Mouse (Mus musculus) embryonic facial prominence, embryonic 13.5 days (tissue): ENCODE measurements at regions not wholly inside any gene's neighbourhood (a gene's known extent, or its start where the extent isn't known, plus 50 kb on each side); places are given as distances from the start of the nearest gene placed in this dataset.

Source experiments
- ATAC-seq: fragments of 200-750 bp; cut with Nextera tagmentation; 2 replicates; pipeline ENCODE4 v1.8.0; 2017; ENCODE audit warnings: low read depth; ENCODE audit not compliant: insufficient number of reproducible peaks, insufficient read depth, low FRiP score, low TSS enrichment
- H3K27ac ChIP-seq: fragments of 300-500 bp; sonication (generic); 2 replicates; pipeline ENCODE4 v1.5.1; 2015; ENCODE audit warnings: moderate library complexity, mild to moderate bottlenecking, inconsistent platforms
- H3K27me3 ChIP-seq: fragments of 300-500 bp; sonication (generic); 2 replicates; pipeline ENCODE4 v1.6.1; 2015; ENCODE audit warnings: mild to moderate bottlenecking, inconsistent platforms
- H3K36me3 ChIP-seq: fragments of 300-500 bp; sonication (generic); 2 replicates; pipeline ENCODE4 v1.6.1; 2015; ENCODE audit warnings: mild to moderate bottlenecking, inconsistent platforms
- H3K4me1 ChIP-seq: fragments of 300-500 bp; sonication (generic); 2 replicates; pipeline ENCODE4 v1.6.1; 2015; ENCODE audit warnings: inconsistent platforms
- H3K4me2 ChIP-seq: fragments of 300-500 bp; sonication (generic); 2 replicates; pipeline ENCODE4 v1.6.1; 2015; ENCODE audit warnings: moderate library complexity, mild to moderate bottlenecking, inconsistent platforms
- H3K4me3 ChIP-seq: fragments of 300-500 bp; sonication (generic); 2 replicates; pipeline ENCODE4 v1.5.1; 2015; ENCODE audit warnings: mild to moderate bottlenecking, inconsistent platforms
- H3K9ac ChIP-seq: fragments of 300-500 bp; sonication (generic); 2 replicates; pipeline ENCODE4 v1.6.1; 2015; ENCODE audit warnings: mild to moderate bottlenecking, inconsistent platforms
- H3K9me3 ChIP-seq: fragments of 300-500 bp; sonication (generic); 2 replicates; pipeline ENCODE4 v1.6.1; 2016; ENCODE audit warnings: inconsistent platforms
- WGBS: fragments of 180-500 bp; shearing (Covaris S2); methylation state at CpG from one replicate; pipeline ENCODE4 v1.1.7; 2015; ENCODE audit warnings: mixed read lengths; 5-methylcytosine and 5-hydroxymethylcytosine counted together

DNA sequence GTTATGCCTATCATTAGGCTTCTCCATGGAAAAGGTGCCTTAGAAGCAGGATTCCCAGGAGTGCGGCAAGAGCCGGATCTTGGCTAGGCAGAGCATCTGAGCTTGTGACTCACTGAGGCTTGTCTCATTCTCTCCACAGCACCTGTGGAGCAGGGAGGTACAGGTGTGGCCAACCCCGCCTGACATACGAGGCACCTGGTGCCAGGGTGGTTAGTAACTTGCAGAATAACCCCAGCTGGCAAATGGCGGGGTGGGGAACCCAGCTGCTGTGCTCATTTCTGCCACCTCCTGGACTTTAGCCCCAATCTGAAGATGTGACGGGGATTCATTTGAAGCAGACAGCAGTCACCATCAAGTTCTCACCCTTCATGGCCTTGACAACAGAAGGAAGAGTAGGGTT, 96.2 kb downstream of the Pdgfra start:
- 89% methylated on average over 6 of the region's 6 CpGs for WGBS

DNA sequence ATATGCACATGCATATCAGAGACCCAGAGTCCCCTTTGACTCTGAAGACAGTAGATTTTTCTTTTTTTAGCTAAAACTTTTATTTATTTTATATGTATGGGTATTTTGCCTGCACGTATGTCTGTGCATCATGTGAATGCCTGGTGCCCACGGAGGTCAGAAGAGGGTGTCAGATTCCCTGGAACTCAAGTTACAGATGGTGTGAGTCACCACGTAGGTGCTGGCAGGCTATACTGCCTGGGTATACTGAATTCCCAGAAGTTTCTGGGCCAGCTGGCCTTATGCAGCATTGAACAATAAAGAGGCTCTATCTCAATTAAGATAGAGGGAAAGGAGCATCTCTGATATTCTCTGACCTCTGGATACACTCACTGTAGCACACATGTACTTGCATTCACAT, 97.6 kb downstream of the Pdgfra start:
- WGBS, result 44% methylated on average over 3 of the region's 3 CpGs
- Histone ChIP-seq H3K27ac (no peak overlapping the region), H3K4me1 (peaks cover 7% of the 10 kb centered on the region; the same call in 1 of the 2 replicates), H3K4me2 (no peak overlapping the region), H3K9me3 (no peaks in the 10 kb centered on the region), H3K27me3 (no peaks in the 10 kb centered on the region), H3K9ac (no peak overlapping the region), H3K36me3 (no peaks in the 10 kb centered on the region), H3K4me3 (no peak overlapping the region)
- ATAC-seq, result no peak

More for the DNA sequence above, 96.2 kb downstream of the Pdgfra start:
- Histone ChIP-seq H3K9ac (no peak overlapping the region), H3K4me2 (no peak overlapping the region), H3K9me3 (no peaks in the 10 kb centered on the region), H3K36me3 (no peaks in the 10 kb centered on the region), H3K27ac (no peak overlapping the region), H3K4me3 (no peak overlapping the region), H3K27me3 (no peaks in the 10 kb centered on the region), H3K4me1 (peaks cover 7% of the 10 kb centered on the region; the same call in 1 of the 2 replicates)
- no peak for ATAC-seq

DNA sequence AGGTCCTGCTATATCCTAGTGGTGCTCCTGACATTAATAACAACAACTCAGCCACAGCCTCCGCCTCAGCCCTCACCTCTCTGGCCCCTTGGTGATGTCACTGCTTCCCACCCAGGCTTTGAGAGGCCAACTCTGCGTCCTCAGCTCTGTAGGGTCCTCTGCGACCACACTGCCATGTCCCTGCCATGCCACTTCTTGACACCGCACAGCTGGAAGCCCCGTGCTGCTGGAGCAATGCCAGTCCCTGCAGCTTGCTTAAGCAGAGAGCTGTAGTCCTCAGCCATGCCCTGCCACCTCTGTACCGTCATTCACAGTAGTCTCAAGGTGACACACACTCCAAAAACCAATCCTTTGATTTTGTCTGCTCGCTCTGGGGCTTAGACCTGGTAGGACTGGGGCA, 101.3 kb downstream of the Pdgfra start:
- Histone ChIP-seq H3K4me3 (no peak overlapping the region), H3K9me3 (no peaks in the 10 kb centered on the region), H3K36me3 (no peaks in the 10 kb centered on the region), H3K27ac (no peak overlapping the region), H3K27me3 (no peaks in the 10 kb centered on the region), H3K4me1 (no peaks in the 10 kb centered on the region), H3K4me2 (no peak overlapping the region), H3K9ac (no peak overlapping the region)
- WGBS, result 84% methylated on average over 7 of the region's 7 CpGs
- ATAC-seq, result no peak

DNA sequence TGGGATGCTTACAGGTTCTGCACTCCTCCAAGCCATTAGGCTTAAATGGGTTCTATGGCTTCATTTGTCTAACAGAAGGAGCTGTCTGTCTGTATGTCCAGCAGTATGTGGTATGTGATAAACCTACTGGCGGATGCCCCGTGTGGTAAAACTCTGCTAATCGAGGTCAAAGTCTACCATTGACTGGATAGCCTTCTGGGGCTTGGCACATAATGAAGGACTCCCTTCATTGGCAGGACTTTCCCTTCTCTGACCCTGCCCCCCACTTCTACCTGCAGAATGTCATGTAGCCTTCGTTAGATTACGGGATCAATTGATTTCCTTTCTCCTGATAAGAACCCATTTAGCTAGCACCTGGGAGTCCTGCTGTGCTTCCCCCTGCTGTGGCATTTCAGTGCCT, 101.7 kb downstream of the Pdgfra start:
- WGBS, result 81% methylated on average over 5 of the region's 5 CpGs
- Histone ChIP-seq H3K36me3 (no peaks in the 10 kb centered on the region), H3K9me3 (no peaks in the 10 kb centered on the region), H3K4me3 (no peak overlapping the region), H3K9ac (no peak overlapping the region), H3K4me1 (no peaks in the 10 kb centered on the region), H3K27ac (no peak overlapping the region), H3K27me3 (no peaks in the 10 kb centered on the region), H3K4me2 (no peak overlapping the region)
- ATAC-seq, result no peak

DNA sequence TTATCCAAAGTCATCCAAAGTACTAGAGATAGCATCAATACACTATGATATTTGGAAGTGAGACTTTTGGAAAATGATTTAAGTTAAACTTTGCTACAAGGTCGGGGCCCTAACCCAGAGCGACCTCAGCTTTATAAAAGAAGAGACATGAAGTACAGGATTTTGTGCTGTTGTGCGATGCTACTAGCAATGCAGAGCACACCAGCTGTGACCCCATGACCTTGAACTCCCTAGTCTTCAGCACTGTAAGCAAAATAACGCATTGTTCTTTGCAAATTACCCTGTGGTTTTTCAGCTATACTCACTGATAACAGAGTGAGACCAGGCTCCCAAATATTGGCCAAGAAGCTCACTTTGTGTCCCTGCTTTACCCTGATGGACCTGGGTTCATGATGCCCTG, 104.1 kb downstream of the Pdgfra start:
- Histone ChIP-seq H3K4me2 (no peak overlapping the region), H3K36me3 (no peaks in the 10 kb centered on the region), H3K27ac (no peak overlapping the region), H3K9ac (no peak overlapping the region), H3K4me3 (no peak overlapping the region), H3K9me3 (no peaks in the 10 kb centered on the region), H3K4me1 (no peaks in the 10 kb centered on the region), H3K27me3 (no peaks in the 10 kb centered on the region)
- ATAC-seq, result no peak
- 65% methylated on average over 4 of the region's 4 CpGs for WGBS

DNA sequence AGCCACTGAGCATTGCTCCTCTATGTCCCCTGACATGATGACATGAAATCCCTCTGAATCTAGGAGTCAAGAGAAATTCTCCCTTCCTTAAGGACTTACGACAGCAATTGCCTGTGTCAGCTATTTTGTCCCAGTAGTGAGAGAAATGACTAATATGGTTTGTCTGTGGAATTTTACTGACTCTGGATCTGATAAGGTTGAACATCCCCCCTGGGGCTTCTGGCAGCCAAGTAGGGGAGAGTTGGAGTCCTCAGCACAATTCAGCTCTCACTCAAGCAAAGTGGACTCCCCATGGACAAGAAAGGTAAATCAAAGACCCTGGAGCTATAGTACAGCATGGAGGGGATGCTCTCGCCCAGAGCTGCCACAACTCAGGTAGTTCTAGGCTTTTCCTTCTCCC, 105.0 kb downstream of the Pdgfra start:
- ATAC-seq, result no peak
- Histone ChIP-seq H3K9ac (no peak overlapping the region), H3K9me3 (no peaks in the 10 kb centered on the region), H3K4me3 (no peak overlapping the region), H3K4me2 (no peak overlapping the region), H3K27me3 (no peaks in the 10 kb centered on the region), H3K4me1 (no peaks in the 10 kb centered on the region), H3K27ac (no peak overlapping the region), H3K36me3 (no peaks in the 10 kb centered on the region)
- 50% methylated on average over 2 of the region's 2 CpGs for WGBS

DNA sequence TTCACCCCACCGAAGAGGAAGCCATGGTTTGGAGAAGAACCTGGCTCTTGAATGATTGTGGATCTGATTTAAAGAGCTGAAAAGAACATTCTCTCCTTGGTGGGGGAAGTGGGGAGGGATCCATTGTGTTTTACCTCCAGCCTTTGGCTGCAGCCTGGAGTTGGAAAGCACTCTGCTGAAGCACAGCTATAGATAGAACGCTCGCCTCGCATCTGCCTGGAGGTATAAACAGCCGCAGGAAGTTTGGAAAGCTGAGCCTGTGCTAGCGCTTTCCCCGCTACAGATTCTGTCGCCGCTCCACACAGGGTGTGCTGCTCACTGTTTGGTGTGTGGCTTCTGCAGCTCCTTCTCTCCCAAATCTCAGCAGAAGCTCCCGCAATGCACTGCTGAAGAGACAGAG, 108.2 kb downstream of the Pdgfra start:
- H3K9me3 ChIP-seq, result no peaks in the 10 kb centered on the region
- H3K4me1 ChIP-seq, result no peaks in the 10 kb centered on the region
- H3K9ac ChIP-seq, result no peak overlapping the region
- ATAC-seq, result no peak
- WGBS, result 68% methylated on average over 10 of the region's 10 CpGs
- H3K27ac ChIP-seq, result no peak overlapping the region
- no peak overlapping the region for H3K4me2 ChIP-seq
- H3K36me3 ChIP-seq, result no peaks in the 10 kb centered on the region
- H3K4me3 ChIP-seq, result no peak overlapping the region
- H3K27me3 ChIP-seq, result no peaks in the 10 kb centered on the region

DNA sequence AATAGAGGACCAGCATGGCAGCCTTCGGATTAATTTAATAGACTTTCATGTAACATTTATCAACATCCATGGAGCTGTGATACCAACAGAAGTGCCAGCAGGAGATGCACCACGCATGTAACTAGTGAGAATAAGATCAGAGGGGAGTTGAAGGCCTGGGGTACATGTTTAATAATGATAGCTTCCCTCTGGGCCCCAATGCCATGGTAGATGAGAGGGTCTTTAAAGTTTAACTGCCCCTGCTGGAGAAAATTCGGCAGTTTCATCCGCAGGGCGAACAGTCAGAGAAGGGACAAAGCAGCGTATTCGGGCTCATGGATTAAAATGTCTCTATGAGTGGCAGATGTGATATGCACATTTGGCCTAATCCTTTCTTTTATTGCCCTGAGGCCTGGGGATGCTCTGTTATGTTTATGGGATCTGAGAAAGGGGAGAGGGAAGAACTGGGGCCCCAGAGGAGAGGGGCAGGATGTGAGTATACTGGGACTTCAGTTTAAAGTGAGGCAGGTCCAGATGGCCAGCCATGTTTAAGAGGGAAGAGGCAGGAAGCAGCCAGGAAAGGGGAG, 114.1 kb downstream of the Pdgfra start:
- no peaks in the 10 kb centered on the region for H3K9me3 ChIP-seq
- no peaks in the 10 kb centered on the region for H3K4me1 ChIP-seq
- H3K9ac ChIP-seq, result no peak overlapping the region
- 70% methylated on average over 7 of the region's 7 CpGs for WGBS
- H3K4me3 ChIP-seq, result no peak overlapping the region
- no peaks in the 10 kb centered on the region for H3K36me3 ChIP-seq
- no peak overlapping the region for H3K4me2 ChIP-seq
- H3K27ac ChIP-seq, result no peak overlapping the region
- H3K27me3 ChIP-seq, result no peaks in the 10 kb centered on the region
- no peak for ATAC-seq

DNA sequence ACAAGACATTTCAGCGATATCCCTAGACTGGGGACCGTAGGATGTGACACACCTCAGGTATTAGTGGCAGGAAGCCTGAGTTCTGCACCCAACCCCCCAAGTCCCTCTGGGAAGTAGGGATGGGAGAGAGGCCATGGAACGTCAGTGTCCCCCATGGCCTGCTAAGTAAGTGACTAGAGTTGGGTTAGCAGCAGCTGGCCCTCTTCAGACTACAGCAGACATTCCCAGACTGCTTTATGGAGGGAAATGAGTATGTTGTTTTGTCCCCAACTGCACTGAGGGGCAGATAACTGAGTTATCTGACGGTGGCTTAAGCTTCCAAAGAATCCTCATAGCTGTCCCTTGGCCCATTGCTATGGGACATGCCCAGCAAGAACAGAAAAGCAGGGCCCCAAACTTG, 114.8 kb downstream of the Pdgfra start:
- ATAC-seq, result no peak
- H3K4me1 ChIP-seq, result no peaks in the 10 kb centered on the region
- no peaks in the 10 kb centered on the region for H3K9me3 ChIP-seq
- H3K27me3 ChIP-seq, result no peaks in the 10 kb centered on the region
- H3K4me3 ChIP-seq, result no peak overlapping the region
- 76% methylated on average over 4 of the region's 4 CpGs for WGBS
- H3K27ac ChIP-seq, result no peak overlapping the region
- no peak overlapping the region for H3K9ac ChIP-seq
- H3K4me2 ChIP-seq, result no peak overlapping the region
- H3K36me3 ChIP-seq, result no peaks in the 10 kb centered on the region

DNA sequence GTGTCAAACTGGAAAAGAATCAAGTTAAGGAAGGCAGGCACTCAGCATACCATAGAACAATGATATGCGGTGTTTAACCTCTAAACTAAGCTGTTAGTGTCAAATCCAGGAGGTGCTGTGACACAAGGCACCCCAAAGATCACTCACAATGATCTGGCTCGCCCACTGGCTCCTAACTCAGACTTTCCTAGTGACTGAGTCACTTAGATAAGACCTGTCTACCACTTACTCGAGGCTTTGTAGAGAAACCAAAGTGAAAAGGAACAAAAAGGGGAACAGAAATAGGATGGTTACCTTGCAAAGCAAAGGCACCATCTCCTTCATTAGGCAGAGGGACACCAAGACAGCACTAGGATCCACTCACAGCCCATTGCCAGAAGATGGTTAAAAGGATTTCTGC, 115.7 kb downstream of the Pdgfra start:
- no peak for ATAC-seq
- 76% methylated on average over 3 of the region's 3 CpGs for WGBS
- no peaks in the 10 kb centered on the region for H3K27me3 ChIP-seq

DNA sequence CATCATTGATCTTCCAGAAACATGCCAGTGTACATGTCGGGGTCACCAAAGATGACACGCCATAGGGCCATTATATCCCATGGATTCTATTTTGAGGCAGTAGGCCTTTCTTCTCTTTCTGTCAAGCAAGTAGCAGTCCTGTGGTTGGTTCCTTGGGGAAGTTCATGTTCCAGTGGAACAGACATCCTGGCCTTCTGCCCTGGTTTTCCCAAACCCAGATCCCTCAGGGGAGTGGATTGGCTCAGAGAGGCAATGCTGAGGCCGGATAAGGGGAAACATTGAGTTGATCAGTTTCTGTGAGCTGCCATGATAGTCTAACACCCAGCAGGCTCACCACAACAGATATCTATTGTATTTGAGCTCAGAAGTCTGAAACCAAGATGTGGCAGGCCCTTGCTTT, 125.9 kb downstream of the Pdgfra start:
- Histone ChIP-seq H3K4me1 (peaks cover 4% of the 10 kb centered on the region; the same call in 1 of the 2 replicates), H3K27me3 (no peaks in the 10 kb centered on the region), H3K9ac (no peak overlapping the region), H3K36me3 (no peaks in the 10 kb centered on the region), H3K4me2 (no peak overlapping the region), H3K27ac (no peak overlapping the region), H3K9me3 (no peaks in the 10 kb centered on the region), H3K4me3 (no peak overlapping the region)
- WGBS, result 91% methylated on average over 3 of the region's 3 CpGs
- ATAC-seq, result no peak

More for the DNA sequence above, 115.7 kb downstream of the Pdgfra start:
- Histone ChIP-seq H3K4me1 (no peaks in the 10 kb centered on the region), H3K9me3 (no peaks in the 10 kb centered on the region), H3K36me3 (no peaks in the 10 kb centered on the region), H3K4me2 (no peak overlapping the region), H3K4me3 (no peak overlapping the region), H3K9ac (no peak overlapping the region), H3K27ac (no peak overlapping the region)

DNA sequence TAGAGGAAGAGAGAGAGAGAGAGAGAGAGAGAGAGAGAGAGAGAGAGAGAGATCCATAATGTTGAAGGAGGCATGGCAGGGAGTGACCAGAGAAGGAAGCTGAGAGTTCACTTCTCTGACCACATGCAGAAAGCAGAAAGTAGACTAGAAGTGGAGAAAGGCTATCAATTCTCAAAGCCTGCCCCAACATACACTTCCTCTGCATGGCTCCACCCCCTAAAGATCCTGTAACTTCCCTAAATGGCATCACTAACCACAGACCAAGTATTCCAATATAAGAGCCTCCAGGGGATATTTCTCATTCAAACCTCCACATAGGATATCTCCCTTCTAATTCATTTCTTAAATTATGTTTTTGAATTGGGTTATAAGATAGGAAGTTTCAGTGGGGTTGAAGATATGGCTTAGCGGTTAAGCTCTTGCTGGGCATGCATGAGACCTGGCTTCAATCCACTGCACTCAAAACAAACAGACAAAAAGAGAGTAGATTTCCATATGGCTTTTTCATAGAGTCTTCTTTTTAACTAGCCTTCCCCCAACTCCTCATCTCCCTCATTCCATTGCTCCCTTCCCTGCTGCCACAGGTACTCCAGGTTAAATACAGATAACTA, 127.6 kb downstream of the Pdgfra start:
- Histone ChIP-seq H3K4me1 (peaks cover 4% of the 10 kb centered on the region; the same call in 1 of the 2 replicates), H3K4me3 (no peak overlapping the region), H3K27ac (no peak overlapping the region), H3K36me3 (no peaks in the 10 kb centered on the region), H3K4me2 (no peak overlapping the region), H3K9me3 (no peaks in the 10 kb centered on the region), H3K27me3 (no peaks in the 10 kb centered on the region), H3K9ac (no peak overlapping the region)
- WGBS, result 88% methylated on average over 1 of the region's 1 CpGs
- no peak for ATAC-seq
